15 mouse cellular contexts compared by ENCODE assay signal in genomic region chr8:48673476-48673875, GRCm38 (mm10).
"Had no signal": no experiment of that assay in that cellular context is flagged by ENCODE, and none has a peak within 500 bp of the region (broad histone marks: within the 10 kb centered on the region; RNA-seq: fewer than 3 reads in every experiment).

No protein-coding gene starts in this region.

- H3K9me3 ChIP-seq: neural tube, embryonic 15.5 days; stomach, embryonic 15.5 days had no signal

- H3K36me3 ChIP-seq: neural tube, embryonic 15.5 days; stomach, embryonic 15.5 days had no signal

- H3K4me3 ChIP-seq: neural tube, embryonic 15.5 days; stomach, embryonic 15.5 days had no signal

- H3K4me2 ChIP-seq: neural tube, embryonic 15.5 days; stomach, embryonic 15.5 days had no signal

- DNase-seq: retina, postnatal 1 day; right cerebral cortex, adult 18-20 months; right cerebral cortex, postnatal 14 days; right cerebral cortex, postnatal 25 days; right cerebral cortex, postnatal 4 days; spleen, adult 18-20 months; thymus, adult 18-20 months; thymus, adult 2 months; thymus, postnatal 14 days; thymus, postnatal 25 days; thymus, postnatal 36 days; thymus, postnatal 4 days had no signal

- H3K9ac ChIP-seq: neural tube, embryonic 15.5 days; stomach, embryonic 15.5 days had no signal

- H3K27me3 ChIP-seq: neural tube, embryonic 15.5 days; stomach, embryonic 15.5 days had no signal

- H3K4me1 ChIP-seq: stomach, embryonic 15.5 days had no signal

- H3K27ac ChIP-seq: neural tube, embryonic 15.5 days; stomach, embryonic 15.5 days; stomach, postnatal 0 days had no signal
